Mouse (Mus musculus) adipocyte (in vitro differentiated cells): Measurements from ENCODE around the gene Rbx1.

Experiments
- DNase-seq: peaks from one replicate; pipeline ENCODE4 v3.0.0-alpha.2; 2016; ENCODE audit warnings: low spot score

The Rbx1 gene

DNA sequence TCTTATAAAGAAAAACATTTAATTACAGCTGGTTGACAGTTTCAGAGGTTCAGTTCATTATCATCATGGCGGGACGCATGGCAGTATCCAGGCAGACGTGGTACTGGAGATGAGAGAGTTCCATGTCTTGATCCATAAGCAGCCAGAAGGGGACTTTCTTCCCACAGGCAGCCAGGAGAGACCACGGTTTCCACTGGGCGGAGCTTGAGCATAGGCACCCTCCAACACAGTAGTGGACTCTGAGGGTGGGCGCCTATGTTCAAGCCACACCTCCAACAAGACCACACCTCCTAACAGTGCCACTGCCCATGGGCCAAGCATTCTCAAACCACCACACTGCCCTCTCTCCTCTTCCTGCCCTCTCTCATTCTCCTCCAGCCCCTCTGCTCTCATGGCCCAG, 17.6 kb downstream of the Rbx1 start:
- DNase-seq, result no peak

DNA sequence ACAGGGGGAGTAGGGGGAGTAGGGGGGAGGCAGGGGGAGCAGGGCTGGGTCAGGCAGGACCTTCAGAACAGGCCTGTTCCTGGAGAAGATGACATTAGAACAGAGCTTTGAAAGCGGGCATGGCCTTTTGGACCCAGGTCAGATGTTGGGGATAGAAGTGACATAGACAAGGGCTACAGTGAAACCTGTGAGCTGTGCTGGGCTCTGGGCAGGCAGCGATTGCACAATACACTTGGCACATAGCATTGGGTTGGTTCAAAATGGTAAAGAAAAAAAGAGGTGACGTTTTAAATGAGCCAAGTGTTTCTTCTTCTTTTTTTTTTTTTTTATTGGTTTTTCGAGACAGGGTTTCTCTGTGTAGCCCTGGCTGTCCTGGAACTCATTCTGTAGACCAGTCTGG, 19.4 kb downstream of the Rbx1 start:
- DNase-seq, result peak; percentile 43

DNA sequence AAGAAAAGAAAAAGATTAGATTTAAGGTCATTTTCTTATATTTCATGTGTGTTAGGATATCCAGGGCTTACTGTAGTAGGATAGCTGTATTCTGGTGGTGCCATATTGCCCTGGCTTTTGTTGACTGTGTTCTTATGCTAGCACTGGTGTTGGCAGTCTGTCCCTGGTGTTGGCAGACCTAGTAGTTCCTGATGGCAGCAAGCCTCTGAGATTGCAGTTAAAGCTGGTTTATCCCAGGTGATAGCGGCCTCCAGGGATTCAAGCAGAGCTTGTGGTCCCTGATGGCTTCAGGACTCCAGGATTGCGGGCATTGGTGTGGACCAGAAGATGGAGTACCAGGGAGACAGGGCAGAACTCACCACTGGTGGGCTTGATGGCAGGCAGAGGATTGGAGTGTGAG, 37.4 kb downstream of the Rbx1 start:
- no peak for DNase-seq

DNA sequence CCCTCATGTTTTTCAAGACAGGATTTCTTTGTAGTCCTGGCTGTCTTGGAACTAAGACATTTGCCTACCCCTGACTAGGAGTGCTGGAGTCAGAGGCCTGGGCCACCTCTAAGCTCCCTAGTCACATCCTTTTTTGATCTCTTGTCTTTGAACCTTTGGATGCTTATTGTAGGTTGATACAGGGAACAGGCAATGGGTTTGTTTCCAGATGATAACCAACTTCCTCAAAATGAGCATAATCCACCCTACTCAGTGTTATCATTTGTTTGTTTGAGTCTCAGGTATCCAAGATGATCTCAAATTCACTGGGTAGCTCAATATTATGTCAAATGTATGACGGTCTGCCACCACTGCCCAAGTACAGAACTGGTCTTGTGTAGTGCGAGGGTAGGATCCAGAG, 37.9 kb downstream of the Rbx1 start:
- no peak for DNase-seq

DNA sequence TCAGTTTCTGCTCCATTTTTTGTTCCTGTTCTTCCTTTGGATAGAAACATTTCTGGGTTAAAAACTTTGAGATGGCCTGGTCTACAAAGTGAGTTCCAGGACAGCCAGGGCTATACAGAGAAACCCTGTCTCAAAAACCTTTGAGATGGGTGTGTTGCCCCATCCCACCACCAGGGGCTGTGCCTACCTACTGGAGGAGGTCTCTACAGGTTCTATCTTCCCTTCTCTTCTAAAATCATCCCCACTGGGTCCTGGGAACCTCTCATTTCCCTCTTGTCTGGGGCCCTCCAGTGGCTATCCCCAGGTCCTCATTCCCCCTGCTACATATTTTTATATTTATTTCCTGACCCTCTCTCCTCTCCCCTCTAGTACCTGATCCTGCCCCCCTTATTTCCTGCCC, 41.1 kb downstream of the Rbx1 start:
- no peak for DNase-seq

DNA sequence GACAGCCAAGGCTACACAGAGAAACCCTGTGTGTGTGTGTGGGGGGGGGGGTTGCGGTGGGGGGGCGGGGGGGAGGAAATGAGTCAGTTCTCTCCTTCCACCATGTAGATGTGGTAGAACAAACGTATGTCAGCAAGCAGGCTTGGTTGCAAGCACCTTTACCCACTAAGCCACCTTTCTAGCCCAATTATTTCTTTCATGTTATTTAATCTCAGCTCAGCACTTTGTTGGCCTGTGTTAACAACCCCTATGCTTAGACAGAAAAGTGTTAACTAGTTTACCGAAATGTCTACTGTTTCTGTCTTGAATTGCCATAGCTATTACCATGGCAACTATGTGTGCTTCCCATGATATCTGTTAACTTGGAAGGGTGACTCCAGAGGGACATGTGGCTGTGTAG, 44.5 kb downstream of the Rbx1 start:
- DNase-seq, result no peak

DNA sequence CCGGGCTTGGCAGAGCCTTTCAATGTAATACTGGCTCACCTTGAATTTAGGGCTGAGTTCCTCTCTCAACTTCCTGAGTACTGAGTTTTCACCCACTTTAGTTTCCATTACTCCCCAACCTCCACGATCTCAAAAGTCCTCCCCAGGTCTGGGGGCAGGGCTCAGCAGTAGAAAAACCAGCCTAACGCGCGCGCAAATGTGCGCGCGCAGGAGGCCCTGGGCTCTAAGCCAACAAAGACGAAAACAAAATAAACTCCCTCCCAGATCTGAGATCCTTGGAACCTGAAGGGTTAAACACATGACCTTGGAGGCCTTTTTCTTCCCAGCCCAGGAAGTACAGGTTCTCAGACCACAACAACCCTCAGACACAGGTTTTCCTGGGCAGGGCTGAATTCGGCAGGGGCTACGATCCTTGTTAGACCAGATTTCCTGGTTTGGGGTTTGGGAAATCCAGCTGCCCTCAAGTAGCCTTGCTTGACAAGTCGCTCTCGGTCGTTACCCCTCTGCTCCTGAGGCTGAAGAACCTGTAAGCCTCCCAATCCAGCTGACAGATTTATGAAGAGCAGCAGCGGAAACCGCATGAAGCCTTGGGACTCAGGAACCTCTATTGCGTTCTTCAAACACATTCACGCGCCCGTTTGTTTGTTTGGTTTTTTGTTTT, 45.6 kb downstream of the Rbx1 start:
- no peak for DNase-seq

DNA sequence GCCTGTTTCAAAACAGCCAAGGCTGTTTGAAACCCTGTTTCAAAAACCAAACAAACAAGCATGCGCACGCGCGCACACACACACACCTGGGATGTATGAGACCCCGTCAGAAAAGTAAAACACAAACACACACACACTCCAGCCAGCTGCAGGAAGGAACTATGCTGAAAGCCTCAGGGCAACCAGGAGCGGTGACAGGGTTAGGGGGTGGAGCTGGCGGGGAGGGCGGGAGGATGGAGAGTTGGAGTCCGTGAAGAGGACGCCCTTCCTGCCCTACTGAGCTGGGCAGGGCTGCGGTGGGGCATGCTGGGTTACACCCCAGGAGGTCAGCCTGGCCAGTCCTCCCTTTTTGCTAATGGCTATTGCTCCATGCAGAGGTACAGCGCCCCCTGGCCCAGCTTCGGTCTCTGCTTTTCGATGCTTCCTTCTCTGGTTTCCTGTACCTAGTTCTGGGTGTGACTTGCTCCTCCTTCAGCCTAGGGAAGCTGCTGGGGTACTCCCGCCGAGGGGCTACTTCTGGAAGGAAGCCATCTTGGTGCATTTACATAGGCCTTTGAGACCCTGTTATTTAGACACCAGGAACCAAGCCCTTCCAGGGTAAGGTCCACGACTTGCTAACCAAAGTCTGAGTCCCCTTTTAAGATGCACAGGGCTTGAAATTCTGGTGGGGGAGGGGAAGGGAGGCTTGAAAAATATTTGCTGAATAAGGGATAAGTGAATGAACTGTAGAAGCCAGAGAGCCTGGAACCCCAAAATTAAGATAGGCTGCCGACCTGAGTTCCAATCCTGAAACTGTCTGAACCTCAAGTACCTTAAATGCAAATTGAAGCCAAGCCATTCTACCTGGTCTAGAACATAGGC, 48.2 kb downstream of the Rbx1 start:
- DNase-seq, result peak; percentile 61

DNA sequence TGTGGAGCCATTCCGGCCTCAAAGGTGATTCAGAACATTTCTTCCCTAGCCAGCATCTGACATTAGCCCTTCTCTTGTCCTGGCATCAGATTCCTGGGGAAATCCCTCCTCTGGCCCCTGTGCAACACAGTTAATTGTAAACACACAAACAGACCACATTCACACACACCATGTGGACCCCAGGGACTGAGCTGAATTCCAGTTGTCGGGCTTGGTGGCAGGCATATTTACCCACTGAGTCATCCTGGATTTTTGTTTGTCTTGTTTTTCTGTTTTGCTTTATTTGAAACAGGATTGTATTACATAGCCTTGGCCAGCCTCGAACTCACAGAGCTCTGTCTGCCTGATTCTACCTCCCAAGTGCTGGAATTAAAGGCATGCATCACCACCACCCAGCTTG, 49.1 kb downstream of the Rbx1 start:
- DNase-seq, result no peak

DNA sequence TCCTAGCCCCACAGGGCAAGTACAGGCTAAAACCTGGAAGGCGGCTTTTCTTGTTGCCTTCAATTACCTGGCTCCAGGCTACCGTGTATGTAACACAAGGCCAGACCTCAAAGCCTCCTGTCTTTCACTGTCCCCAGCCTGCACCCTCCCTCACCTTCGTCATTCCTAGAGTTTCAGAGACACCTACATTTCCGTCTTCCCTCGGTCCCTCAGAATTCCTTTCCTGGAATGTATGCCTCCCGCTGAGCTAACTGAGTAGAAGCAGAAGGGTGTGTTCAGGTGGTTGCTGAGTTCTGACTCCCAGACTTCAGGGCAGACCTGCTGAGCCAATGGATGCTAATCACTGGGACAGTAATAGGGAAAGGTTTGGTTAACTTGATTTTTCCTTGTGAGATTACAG, 51.9 kb downstream of the Rbx1 start:
- DNase-seq, result no peak

DNA sequence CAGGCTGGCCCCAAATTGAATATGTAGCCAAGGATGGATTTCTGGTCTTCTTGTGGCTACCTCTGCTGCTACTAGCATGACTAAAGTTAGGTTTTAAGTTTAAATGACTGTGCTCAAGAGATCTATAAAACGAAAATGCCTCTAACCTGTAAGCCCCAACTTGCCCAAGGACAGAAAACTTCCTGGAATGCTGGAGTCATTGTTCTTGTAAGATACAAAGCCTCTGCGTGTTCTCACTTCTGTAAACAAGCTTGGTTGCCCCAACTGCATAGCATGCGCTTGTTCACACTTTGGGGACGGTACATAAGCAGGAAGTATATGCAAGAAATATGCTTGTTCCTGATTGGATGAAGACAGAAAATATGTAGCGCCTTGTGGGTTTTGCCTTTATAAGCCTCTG, 52.7 kb downstream of the Rbx1 start:
- DNase-seq, result no peak

DNA sequence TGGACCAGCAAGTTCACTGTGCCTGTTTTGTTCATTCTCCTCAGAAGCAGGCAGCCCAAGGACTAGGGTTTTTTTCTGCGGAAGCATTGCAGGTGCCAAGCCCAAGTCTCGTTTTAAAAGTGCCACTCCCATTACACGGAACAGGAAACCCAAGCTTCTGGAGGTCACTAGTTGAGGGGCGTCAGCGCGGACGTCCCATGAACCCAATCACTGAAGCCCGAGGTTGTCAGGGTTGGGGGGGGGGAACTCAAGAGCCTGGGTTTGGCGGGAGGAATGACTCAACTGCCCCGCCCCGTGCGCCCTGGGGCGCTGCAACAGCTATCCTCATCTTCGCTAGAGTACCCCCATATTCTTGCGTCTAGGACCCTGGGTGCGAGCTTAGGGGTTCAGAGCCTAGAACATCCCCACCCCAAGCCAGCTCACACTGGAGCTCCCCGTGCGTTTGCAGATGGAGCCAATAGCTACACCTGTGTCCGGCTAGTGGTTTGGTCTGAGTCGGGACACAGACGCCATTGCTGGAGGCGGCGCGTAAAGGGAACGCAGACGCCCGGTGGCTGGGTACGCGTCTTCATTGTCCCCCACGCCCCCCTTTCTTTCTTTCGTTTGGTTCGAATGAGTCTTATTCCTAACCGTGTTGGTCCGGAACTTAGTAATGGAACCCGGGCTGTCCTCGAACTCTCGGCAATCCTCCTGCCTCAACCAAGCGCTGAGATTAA, 56.1 kb downstream of the Rbx1 start:
- DNase-seq, result no peak

DNA sequence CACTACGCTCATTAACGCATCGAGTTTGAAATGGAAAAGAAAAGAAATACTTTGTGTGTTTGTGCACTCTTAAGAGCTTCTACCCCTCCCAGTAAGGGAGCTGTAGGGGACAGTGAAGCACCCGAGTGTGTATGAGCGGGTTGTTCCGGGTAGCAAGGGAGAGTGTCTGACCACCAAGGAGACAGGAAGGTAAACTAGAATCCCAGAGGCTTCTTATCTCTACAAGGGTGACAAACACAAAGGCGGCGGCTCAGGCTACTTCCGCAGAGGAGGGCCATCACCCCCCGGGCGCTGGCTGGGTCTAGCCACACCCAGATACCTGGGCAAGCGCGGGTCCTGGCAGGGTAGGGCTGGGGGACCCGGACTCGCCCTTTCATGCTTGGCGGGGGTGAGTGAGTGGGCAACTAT, 56.7 kb downstream of the Rbx1 start:
- no peak for DNase-seq

DNA sequence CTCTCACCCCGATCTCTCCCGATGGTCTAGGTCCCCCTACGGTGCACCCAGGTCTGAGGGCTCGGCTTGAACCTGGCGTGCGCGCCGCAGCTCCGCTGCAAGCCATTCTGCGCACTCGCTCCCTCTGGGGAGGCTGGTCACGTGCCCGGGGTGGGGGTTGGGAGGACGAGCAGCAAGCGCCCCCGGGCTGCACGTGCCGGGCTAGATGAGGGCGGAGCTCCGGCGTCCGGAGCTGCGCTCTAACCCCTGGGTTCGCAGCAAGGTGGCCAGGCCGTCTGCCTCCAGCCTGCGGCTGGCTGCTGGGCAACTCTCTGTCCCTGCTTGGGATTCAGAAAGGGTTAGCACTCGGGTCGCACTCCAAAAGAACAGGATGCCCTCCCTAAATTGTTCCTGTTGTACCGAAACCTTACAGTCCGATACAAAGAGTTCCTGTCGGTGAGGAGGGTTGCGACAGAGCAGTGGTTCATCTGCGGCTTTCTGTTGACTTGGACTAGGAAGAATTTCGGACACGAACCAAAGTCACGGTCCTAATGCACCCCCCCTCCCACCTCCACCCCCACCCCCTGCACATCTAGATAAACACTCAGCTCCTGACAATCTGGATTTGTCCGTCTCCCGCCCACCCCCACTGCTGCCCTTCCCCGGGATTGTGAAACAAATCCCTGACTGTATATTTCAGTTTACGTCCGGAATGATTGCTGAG, 57.2 kb downstream of the Rbx1 start:
- DNase-seq, result peak; percentile 45

DNA sequence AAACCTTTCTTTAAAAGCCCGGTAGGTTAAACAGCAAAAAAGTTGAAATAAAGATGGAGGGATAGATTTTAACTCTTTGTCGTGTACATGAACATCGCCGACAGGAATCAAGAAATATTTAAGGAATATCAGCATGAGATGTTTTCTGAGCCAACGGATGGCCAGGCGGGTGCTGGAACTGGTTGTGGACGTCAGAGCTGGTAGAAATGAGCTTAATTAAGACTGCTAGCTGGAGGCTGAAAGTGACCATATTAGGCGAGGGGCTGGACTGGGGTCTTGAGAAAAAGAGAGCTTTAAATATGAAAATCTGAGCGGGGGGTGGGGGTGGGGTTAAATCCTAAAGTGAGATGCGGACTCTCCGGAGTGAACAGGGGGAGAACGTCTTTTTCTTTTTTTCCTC, 57.8 kb downstream of the Rbx1 start:
- no peak for DNase-seq
